Mouse (Mus musculus) thymus, adult 2 months (tissue): ENCODE results near the gene Mafg. TPM values are rescaled to one million over a fixed set of nuclear protein-coding genes. Genes with fewer than 3 reads are reported as not detected.

Source experiments
- DNase-seq: peaks from one replicate; pipeline ENCODE4 v3.0.0; 2021
- H3K27ac ChIP-seq: fragments of 200-500 bp; 2 replicates; pipeline ENCODE4 v1.5.1; 2012; ENCODE audit warnings: low read length, control low read depth; ENCODE audit not compliant: control insufficient read depth, insufficient read depth
- H3K27me3 ChIP-seq: fragments of 200-500 bp; 2 replicates; pipeline ENCODE4 v1.6.1; 2012; ENCODE audit warnings: mild to moderate bottlenecking, low read length, moderate library complexity, mixed read lengths; ENCODE audit not compliant: control insufficient read depth, insufficient read depth
- H3K36me3 ChIP-seq: fragments of 200-500 bp; 2 replicates; pipeline ENCODE4 v1.6.1; 2012; ENCODE audit warnings: mild to moderate bottlenecking, low read length, moderate library complexity; ENCODE audit not compliant: control insufficient read depth, insufficient read depth
- H3K4me1 ChIP-seq: fragments of 200-500 bp; replicated peaks from 2 replicates; pipeline ENCODE4 v1.6.1; 2012; ENCODE audit warnings: low read length; ENCODE audit not compliant: control insufficient read depth, insufficient read depth
- H3K4me3 ChIP-seq: fragments of 200-500 bp; 2 replicates; pipeline ENCODE4 v1.5.1; 2012; ENCODE audit warnings: mild to moderate bottlenecking, low read length, control low read depth, moderate library complexity; ENCODE audit not compliant: control insufficient read depth, insufficient read depth
- CTCF ChIP-seq: fragments of 200-500 bp; IDR thresholded peaks from 2 replicates; pipeline ENCODE4 v1.5.1; 2012; ENCODE audit warnings: mild to moderate bottlenecking, control low read depth, low read length, moderate library complexity, borderline replicate concordance; ENCODE audit not compliant: control insufficient read depth, poor library complexity, insufficient read depth; ENCODE audit errors: extremely low read depth
- POLR2A ChIP-seq: fragments of 200-500 bp; IDR thresholded peaks from 2 replicates; pipeline ENCODE4 v1.6.1; 2012; ENCODE audit warnings: mild to moderate bottlenecking, low read length, control low read depth, moderate library complexity; ENCODE audit not compliant: control insufficient read depth, poor library complexity, insufficient read depth; ENCODE audit errors: extremely low read depth
- WGBS: fragments of 180-500 bp; shearing (Covaris S2); methylation state at CpG from one replicate; pipeline ENCODE4 v1.1.7; 2018; 5-methylcytosine and 5-hydroxymethylcytosine counted together
- polyA plus RNA-seq: library from polyadenylated mRNA; depleted of rRNA; stranded (reverse); fragments of >200 nt; gene quantifications from 2 replicates; pipeline ENCODE4 v1.2.3, GENCODE M21; 2012

Gene Mafg
- polyA plus RNA-seq, 1 experiment, result 35.5 TPM

GRCm38 (mm10) chr11:120616617-120617294 is 16.6 kb downstream of the Mafg start:
- Histone ChIP-seq H3K27me3 (no peaks in the 10 kb centered on the region), H3K4me3 (peak overlapping the region; percentile 73), H3K27ac (no peak overlapping the region), H3K4me1 (peaks cover 11% of the 10 kb centered on the region), H3K36me3 (peaks cover 18% of the 10 kb centered on the region)
- WGBS, result 63% methylated on average over 4 of the region's 4 CpGs
- no peak for DNase-seq
- no peak for TF ChIP-seq POLR2A
- no peak for TF ChIP-seq CTCF

GRCm38 (mm10) chr11:120615606-120616203 is 17.7 kb downstream of the Mafg start:
- 96% methylated on average over 11 of the region's 11 CpGs for WGBS
- Histone ChIP-seq H3K4me3 (no peak overlapping the region), H3K4me1 (peaks cover 11% of the 10 kb centered on the region), H3K36me3 (peaks cover 14% of the 10 kb centered on the region), H3K27ac (no peak overlapping the region), H3K27me3 (no peaks in the 10 kb centered on the region)
- no peak for TF ChIP-seq CTCF
- TF ChIP-seq POLR2A, result no peak
- DNase-seq, result no peak

GRCm38 (mm10) chr11:120615167-120615566 is 18.2 kb downstream of the Mafg start:
- no peaks in the 10 kb centered on the region for H3K27me3 ChIP-seq
- TF ChIP-seq CTCF (no peak), POLR2A (no peak)
- 97% methylated on average over 6 of the region's 6 CpGs for WGBS
- peaks cover 13% of the 10 kb centered on the region for H3K36me3 ChIP-seq
- DNase-seq, result no peak
- H3K4me3 ChIP-seq, result no peak overlapping the region
- no peak overlapping the region for H3K27ac ChIP-seq
- peaks cover 11% of the 10 kb centered on the region for H3K4me1 ChIP-seq

- H3K27me3 ChIP-seq, result no peaks in the 10 kb centered on the region
- H3K4me1 ChIP-seq, result peaks cover 11% of the 10 kb centered on the region
- no peak overlapping the region for H3K4me3 ChIP-seq
- H3K36me3 ChIP-seq, result peaks cover 9% of the 10 kb centered on the region
- DNase-seq, result no peak
- H3K27ac ChIP-seq, result no peak overlapping the region
- 96% methylated on average over 8 of the region's 8 CpGs for WGBS
- TF ChIP-seq CTCF, result no peak
- no peak for TF ChIP-seq POLR2A
These were observed 19.4 kb downstream of the Mafg start for GRCm38 (mm10) chr11:120613976-120614375.

- 95% methylated on average over 10 of the region's 10 CpGs for WGBS
- no peak for TF ChIP-seq POLR2A
- TF ChIP-seq CTCF, result no peak
- Histone ChIP-seq H3K27me3 (no peaks in the 10 kb centered on the region), H3K4me3 (no peak overlapping the region), H3K36me3 (peaks cover 6% of the 10 kb centered on the region), H3K4me1 (peaks cover 11% of the 10 kb centered on the region), H3K27ac (no peak overlapping the region)
- no peak for DNase-seq
These were observed 19.9 kb downstream of the Mafg start for GRCm38 (mm10) chr11:120613481-120613972.

- H3K36me3 ChIP-seq, result 0 out of 2 replicates have a peak, but pooled peaks cover 4% of the 10 kb centered on the region
- WGBS, result 60% methylated on average over 6 of the region's 6 CpGs
- H3K4me3 ChIP-seq, result no peak overlapping the region
- no peaks in the 10 kb centered on the region for H3K27me3 ChIP-seq
- peaks cover 8% of the 10 kb centered on the region for H3K4me1 ChIP-seq
- peak; percentile 80 for DNase-seq
- TF ChIP-seq POLR2A (no peak), CTCF (peak; percentile 93)
- H3K27ac ChIP-seq, result no peak overlapping the region
These were observed 20.6 kb downstream of the Mafg start for GRCm38 (mm10) chr11:120612763-120613162.
